Mouse (Mus musculus): ENCODE measurements at regions not wholly inside any gene's neighbourhood (a gene's known extent, or its start where the extent isn't known, plus 50 kb on each side); places are given as distances from the start of the nearest gene placed in this dataset.

DNA sequence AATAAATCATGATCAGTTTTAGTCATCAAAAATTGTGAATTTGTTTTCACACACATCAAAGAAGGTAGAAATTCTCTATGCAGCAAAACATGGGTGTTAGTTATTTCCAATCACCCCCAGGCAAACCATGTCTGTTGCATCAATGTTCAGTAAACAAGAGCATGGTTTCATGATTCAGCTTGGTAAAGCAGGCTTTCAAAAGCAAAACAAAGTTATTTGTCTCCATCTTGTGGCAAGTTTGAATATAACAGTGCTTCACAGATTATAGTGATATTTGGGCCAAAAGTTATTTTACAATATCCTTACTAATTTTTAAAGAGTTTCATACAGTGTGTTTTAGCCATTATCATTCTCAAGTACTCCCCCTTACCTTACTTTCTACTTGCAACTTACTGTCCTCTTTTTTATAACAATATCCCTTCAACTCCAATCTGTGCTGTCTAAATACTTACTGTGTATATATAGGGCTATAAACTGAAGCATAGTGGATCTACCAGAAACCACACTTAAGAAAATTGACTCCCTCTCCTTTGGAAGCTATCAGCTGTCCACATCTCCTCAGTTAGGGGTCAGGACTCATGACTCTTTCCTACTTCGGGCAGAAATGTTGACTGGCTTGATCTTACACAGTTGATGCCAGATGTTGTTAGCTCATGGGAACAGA, 211.3 kb upstream of the Foxg1 start:
- Histone ChIP-seq H3K27ac (ENCODE audit: insufficient read depth, low read depth, low read length, poor library complexity, severe bottlenecking) (no peak overlapping the region), H3K4me1 (ENCODE audit: control insufficient read depth in 2 of 2, insufficient read depth in 2 of 2, low read length in 2 of 2, poor library complexity in 1 of 2) (no peaks in the 10 kb centered on the region), H3K4me3 (ENCODE audit: insufficient read depth in 1 of 2, low read depth in 1 of 2, low read length in 2 of 2, poor library complexity in 1 of 2, severe bottlenecking in 1 of 2) (no peak overlapping the region), H3K9me3 (ENCODE audit: control insufficient read depth, insufficient read depth, low read depth, low read length) (no peaks in the 10 kb centered on the region), H3K9ac (ENCODE audit: insufficient read depth, low read depth, low read length, poor library complexity, severe bottlenecking) (no peak overlapping the region), H3K36me3 (ENCODE audit: control insufficient read depth, insufficient read depth, low read length, poor library complexity, severe bottlenecking) (no peaks in the 10 kb centered on the region)
- in situ Hi-C loops (cut with MboI; ENCODE audit: low sequenced_read_pairs in 2 of 2, unreplicated experiment in 2 of 2): no loop called here
- no peak for TF ChIP-seq ZC3H11A (IDR thresholded peaks at IDR 0.05; ENCODE audit: borderline replicate concordance, low read depth, low read length)
- TF ChIP-seq CHD2 (IDR thresholded peaks at IDR 0.05; ENCODE audit: low read depth, low read length): no peak
- no peak for TF ChIP-seq MAFK (IDR thresholded peaks at IDR 0.05; ENCODE audit: insufficient read depth, low read depth, low read length)
- no peak for DNase-seq (ENCODE audit: low read depth, low spot score)

DNA sequence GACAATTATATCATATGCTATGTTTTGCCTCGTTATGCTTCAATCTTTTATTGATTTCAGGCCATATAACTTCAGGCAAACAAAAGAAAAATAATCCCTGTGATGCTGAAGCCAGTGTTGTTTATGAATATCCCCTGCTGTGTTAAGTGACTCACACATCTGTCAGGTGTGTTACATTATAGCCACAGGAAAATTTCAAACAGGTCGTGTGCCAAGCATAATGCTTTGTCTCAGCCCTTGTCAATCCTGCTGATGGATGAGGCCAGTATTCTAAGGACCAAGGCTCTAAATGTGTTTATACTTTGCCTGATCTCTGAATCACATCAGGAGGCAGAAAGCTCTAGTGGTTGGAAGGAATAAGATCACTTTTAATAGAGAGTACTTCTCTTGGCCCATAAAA, 191.1 kb upstream of the Foxg1 start:
- no peak for DNase-seq (ENCODE audit: low read depth, low spot score)
- in situ Hi-C loops (cut with MboI; ENCODE audit: low sequenced_read_pairs in 2 of 2, unreplicated experiment in 2 of 2): no loop called here
- TF ChIP-seq ZC3H11A (IDR thresholded peaks at IDR 0.05; ENCODE audit: borderline replicate concordance, low read depth, low read length) (no peak), HCFC1 (IDR thresholded peaks at IDR 0.05; ENCODE audit: borderline replicate concordance, insufficient read depth, low read length) (no peak), CHD2 (IDR thresholded peaks at IDR 0.05; ENCODE audit: low read depth, low read length) (no peak), MAFK (IDR thresholded peaks at IDR 0.05; ENCODE audit: insufficient read depth, low read depth, low read length) (no peak), ZNF384 (IDR thresholded peaks at IDR 0.05; ENCODE audit: low read depth, low read length) (no peak)
- Histone ChIP-seq H3K4me1 (ENCODE audit: control insufficient read depth in 2 of 2, insufficient read depth in 2 of 2, low read length in 2 of 2, poor library complexity in 1 of 2) (no peaks in the 10 kb centered on the region), H3K9ac (ENCODE audit: insufficient read depth, low read depth, low read length, poor library complexity, severe bottlenecking) (no peak overlapping the region), H3K36me3 (ENCODE audit: control insufficient read depth, insufficient read depth, low read length, poor library complexity, severe bottlenecking) (no peaks in the 10 kb centered on the region), H3K4me3 (ENCODE audit: insufficient read depth in 1 of 2, low read depth in 1 of 2, low read length in 2 of 2, poor library complexity in 1 of 2, severe bottlenecking in 1 of 2) (no peak overlapping the region), H3K9me3 (ENCODE audit: control insufficient read depth, insufficient read depth, low read depth, low read length) (no peaks in the 10 kb centered on the region), H3K27ac (ENCODE audit: insufficient read depth, low read depth, low read length, poor library complexity, severe bottlenecking) (no peak overlapping the region)

DNA sequence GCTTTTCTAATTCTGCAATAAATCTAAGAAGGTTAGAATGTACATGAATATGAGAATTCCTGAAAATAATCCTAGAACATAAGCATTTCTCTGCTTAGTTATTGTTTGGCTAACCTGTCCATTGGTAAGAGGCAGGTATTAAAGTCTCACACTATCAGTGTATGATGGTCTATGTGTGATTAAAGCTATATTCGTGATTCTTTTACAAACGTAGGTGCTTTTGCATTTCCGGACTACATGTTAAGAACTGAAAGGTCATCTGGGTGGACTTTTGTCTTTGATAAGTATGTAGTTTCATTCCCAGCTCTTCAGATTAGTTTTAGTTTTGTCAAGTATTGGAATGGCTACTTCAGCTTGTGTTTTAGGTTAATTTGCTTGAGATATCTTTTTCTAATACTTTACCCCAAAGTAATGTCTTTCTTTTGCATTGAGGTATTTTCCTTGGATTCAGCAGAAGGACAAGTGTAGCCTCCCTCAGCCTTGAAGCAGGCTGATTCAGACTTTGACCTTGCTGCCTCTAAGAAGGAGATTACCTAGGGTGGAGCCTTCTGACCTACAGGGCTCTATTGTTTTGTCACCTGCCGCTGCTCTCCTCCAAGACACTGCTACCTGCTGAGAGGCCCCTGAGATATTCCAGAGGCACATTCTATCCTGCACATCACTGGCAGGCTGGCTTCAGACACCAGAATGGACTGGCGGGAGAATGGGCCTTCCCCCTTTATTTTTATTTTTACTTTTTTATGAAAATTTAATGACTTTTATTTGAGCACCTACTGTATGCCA, 148.7 kb upstream of the Foxg1 start:
- Histone ChIP-seq H3K27ac (ENCODE audit: insufficient read depth, low read depth, low read length, poor library complexity, severe bottlenecking) (no peak overlapping the region), H3K36me3 (ENCODE audit: control insufficient read depth, insufficient read depth, low read length, poor library complexity, severe bottlenecking) (no peaks in the 10 kb centered on the region), H3K9me3 (ENCODE audit: control insufficient read depth, insufficient read depth, low read depth, low read length) (0 out of 2 replicates have a peak, but pooled peaks cover 4% of the 10 kb centered on the region), H3K4me1 (ENCODE audit: control insufficient read depth in 2 of 2, insufficient read depth in 2 of 2, low read length in 2 of 2, poor library complexity in 1 of 2) (no peaks in the 10 kb centered on the region), H3K9ac (ENCODE audit: insufficient read depth, low read depth, low read length, poor library complexity, severe bottlenecking) (no peak overlapping the region), H3K4me3 (ENCODE audit: insufficient read depth in 1 of 2, low read depth in 1 of 2, low read length in 2 of 2, poor library complexity in 1 of 2, severe bottlenecking in 1 of 2) (no peak overlapping the region)
- in situ Hi-C loops (cut with MboI; ENCODE audit: low sequenced_read_pairs in 2 of 2, unreplicated experiment in 2 of 2): no loop called here
- no peak for DNase-seq (ENCODE audit: low read depth, low spot score)
- TF ChIP-seq MAFK (IDR thresholded peaks at IDR 0.05; ENCODE audit: insufficient read depth, low read depth, low read length) (no peak), ZNF384 (IDR thresholded peaks at IDR 0.05; ENCODE audit: low read depth, low read length) (no peak), CHD2 (IDR thresholded peaks at IDR 0.05; ENCODE audit: low read depth, low read length) (no peak), HCFC1 (IDR thresholded peaks at IDR 0.05; ENCODE audit: borderline replicate concordance, insufficient read depth, low read length) (no peak), ZC3H11A (IDR thresholded peaks at IDR 0.05; ENCODE audit: borderline replicate concordance, low read depth, low read length) (no peak)
